Mouse (Mus musculus): ENCODE data around the gene Tecpr2.

Gene Tecpr2

DNA sequence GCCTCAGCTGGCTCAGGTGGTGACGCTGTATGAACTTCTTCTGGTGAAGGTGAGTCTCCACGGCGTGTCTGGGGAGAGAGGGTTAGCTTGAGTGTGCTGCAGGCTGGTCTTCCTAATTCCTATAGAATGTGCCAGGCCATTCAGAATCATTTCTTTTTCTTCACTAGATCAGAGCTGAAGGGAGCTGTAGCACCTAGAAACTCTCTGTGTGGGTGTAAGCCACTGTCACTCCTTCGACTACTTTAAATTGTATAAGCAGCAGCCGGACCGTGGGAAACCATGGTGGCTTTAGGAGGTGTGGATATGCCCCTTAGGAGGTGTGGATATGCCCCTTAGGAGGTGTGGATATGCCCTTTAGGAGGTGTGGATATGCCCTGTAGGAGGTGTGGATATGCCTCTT is 25.1 kb upstream of the Tecpr2 start:
- peak; percentile 54 for ATAC-seq (ENCODE audit: low TSS enrichment)

DNA sequence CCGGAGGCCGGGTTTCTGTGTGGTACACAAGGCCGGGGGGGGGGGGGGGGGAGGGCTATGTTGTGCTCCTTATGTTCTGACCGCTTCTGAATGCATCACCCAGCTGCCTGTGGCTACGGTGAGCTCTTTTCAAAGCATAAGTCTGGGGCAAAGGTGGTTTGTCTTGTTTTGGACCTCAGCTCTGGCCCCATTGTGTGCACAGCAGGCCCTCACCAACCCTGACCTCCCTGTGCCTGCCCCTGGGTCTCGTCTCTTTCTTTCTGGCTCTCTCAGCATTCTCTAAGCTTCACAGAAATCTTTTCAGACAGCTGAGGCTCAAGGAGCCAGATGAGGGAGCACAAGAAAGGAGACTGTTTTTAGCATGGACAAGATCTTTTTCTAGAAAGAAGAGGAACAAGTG is 23.5 kb upstream of the Tecpr2 start:
- peak; percentile 14; the same call in 1 of the 2 replicates for ATAC-seq (ENCODE audit: low TSS enrichment)

DNA sequence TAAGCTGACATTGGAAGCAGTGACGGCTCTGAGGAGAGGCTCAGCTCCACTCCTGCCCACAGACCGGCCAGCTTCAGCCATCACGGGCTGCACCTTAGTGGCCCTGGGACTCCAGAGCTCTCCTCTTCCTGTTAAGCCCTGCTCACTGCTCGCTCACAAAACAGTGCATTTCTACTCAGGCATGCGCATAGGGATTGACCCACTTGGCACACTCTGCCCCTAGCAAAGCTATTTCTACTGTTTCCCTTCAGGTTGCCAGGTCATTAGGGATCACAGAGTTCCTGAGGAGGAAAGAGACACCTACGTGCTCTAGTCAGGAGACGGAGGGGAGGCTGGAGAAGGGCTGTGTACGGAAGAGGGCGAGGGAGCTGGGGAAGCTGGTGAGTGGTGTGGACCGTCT is 23.1 kb upstream of the Tecpr2 start:
- ATAC-seq (ENCODE audit: low TSS enrichment) = peak; percentile 51

DNA sequence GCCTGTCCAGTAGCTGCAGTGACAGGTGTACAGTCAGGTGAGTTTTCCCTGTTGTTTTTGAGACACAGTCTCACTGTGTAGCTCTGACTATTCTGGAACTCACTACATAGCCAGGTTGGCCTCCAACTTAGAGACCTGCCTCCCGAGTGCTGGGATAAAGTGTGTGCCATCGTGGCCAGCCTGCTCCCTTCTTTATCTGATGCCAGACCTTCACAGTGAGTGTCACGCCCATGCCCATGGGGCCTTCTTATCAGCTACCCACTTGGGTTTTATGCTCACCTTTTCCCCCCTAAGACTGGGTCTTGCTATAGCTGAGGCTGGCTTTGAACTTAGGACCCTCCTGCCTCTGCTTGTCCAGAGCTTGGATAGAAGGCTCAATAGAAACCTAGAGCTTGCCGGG is 19.0 kb upstream of the Tecpr2 start:
- ATAC-seq (ENCODE audit: low TSS enrichment) = no peak

GRCm38 (mm10) chr12:110871247-110871646 is 17.8 kb upstream of the Tecpr2 start:
- ATAC-seq (ENCODE audit: low TSS enrichment) = no peak

DNA sequence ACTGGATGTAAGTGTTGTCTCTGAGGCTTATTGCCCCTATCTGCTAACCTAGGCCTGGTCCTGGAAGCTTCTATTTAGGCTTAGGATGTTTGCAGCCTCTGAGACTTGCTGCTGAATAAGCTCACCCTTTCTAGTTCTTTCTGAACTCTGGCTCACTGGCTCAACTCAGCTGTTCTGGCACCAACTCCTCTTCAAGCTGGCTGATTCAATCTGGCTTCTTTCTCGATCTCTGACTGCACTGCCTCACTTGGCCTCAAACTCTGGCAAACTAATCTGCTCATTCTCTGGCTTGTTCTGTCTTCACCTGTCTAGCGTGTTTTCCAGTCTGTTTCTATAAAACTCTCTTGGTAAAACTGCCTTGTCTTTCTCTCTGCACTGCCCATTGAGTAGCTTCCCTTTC is 13.7 kb upstream of the Tecpr2 start:
- no peak for ATAC-seq (ENCODE audit: low TSS enrichment)

GRCm38 (mm10) chr12:110882291-110882690 is 6.8 kb upstream of the Tecpr2 start:
- ATAC-seq (ENCODE audit: low TSS enrichment) = peak; percentile 53; the same call in 1 of the 2 replicates

DNA sequence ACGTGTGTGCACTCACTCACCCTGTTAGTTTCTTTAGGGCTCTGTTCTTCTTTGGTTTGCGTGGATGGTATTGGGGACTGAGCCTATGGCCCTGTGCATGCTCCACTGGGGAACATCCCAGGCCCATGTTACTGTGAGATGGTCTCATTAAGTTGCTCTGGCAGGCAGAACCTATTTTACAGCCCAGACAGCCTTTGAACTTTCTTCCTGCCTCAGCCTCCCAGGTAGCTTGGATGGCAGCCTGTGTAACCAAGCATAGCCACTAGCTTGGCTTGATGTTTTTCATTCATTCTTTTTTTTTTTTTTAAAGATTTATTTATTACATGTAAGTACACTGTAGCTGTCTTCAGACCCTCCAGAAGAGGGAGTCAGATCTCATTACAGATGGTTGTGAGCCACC is 3.8 kb upstream of the Tecpr2 start:
- ATAC-seq (ENCODE audit: low TSS enrichment) = no peak

GRCm38 (mm10) chr12:110888106-110888505 is 958 bp upstream of the Tecpr2 start:
- no peak for ATAC-seq (ENCODE audit: low TSS enrichment)

DNA sequence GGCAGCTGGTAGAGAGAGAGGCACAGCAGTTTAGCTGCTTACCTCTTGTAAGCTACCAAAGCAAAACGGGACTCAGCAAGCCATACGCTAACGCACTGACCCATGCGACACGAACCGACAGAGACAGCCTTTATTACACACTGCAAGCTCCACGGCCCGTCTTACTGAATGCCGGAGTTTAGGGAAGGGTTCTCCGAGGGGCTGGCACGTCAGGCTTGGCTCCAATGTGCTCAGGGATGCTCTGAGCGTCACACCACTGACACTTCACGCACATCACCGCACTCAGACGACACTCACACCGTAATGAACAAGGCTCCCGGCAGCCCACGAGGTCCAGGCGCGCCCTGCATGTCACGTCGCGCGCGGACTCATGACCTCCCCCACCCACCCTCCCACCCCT is 458 bp upstream of the Tecpr2 start:
- ATAC-seq (ENCODE audit: low TSS enrichment) = peak; percentile 36

DNA sequence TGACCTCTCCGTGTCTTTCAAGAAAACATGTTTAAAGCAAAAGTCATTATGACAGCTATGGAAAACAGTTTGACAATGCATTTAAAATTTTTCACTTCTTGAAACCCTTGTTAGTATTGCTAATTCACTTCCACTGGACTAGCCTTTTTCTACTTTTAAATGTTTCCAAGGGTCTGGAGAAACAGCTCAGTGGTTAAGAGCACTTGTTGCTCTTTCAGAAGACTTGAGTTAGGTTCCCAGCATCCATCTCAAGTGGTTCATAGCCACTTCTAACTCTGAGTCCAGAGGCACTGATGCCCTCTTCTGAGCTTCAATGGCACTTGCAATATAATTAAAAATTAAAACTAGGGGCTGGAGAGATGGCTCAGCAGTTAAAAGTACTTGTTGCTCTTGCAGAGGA is 2.8 kb downstream of the Tecpr2 start:
- no peak for ATAC-seq (ENCODE audit: low TSS enrichment)

GRCm38 (mm10) chr12:110902106-110902505 is 13.0 kb downstream of the Tecpr2 start:
- 0 out of 2 replicates have a peak, but pooled peaks have one; percentile 16 for ATAC-seq (ENCODE audit: low TSS enrichment)

DNA sequence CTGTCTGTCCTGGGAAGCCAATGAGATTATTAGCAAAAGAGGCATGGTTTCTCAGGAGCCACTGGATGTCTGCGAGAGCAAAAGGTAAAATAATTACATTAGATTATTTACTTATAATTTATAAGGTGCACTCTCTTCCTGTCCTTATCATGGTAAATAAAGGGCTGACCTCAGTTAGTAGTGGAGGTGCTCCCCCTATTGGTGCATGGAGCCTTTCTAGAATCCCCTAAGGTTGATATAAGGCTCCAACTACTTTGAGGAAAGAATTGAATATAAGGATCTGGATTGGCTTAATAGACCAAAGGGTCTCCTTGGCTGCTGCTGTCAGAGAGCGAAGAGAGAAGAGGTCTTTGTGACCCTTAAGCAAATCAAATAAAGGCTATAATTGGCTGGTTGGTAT is 14.5 kb downstream of the Tecpr2 start:
- no peak for ATAC-seq (ENCODE audit: low TSS enrichment)

- no peak; the same call in 1 of the 2 replicates for ATAC-seq (ENCODE audit: low TSS enrichment)
Observed at GRCm38 (mm10) chr12:110907845-110908244, 18.8 kb downstream of the Tecpr2 start.

DNA sequence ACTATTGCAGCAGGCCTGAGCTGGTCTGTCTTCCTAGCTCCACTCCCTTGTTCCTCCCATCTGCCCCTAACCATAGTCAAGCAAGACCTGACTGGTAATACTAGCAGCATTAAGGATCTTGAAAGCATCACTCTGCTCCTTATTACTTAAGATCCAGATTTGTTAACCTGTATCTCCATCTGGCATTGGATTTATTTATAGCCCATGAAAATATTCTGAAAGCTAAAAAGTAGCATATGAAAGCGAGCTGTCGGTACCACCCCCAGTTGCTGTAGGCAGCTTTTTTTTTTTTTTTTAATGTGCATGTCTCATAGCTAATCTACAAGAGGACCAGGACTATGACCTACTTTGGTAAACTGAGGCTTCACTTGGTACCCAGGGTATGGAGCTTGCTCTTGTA is 20.9 kb downstream of the Tecpr2 start:
- peak; percentile 82 for ATAC-seq (ENCODE audit: low TSS enrichment)

DNA sequence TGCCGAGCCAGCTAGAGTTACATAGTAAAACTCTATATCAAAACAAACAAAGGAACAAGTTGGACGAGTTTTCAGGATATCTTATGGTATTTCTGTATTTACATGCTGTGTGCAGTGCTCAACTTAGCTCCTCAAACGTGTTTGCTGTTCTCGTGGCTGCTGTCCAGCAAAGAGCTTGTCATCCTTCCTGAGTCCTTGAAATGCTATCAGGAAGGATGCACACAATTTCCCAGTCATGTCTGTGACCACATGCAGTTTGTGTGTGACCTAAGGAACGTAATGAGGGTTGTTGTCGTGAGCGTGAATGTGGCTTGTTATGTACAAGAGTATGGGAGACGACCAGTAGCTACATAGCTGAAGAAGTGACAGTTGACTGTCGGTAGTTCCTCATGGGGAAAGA is 26.7 kb downstream of the Tecpr2 start:
- peak; percentile 47; the same call in 1 of the 2 replicates for ATAC-seq (ENCODE audit: low TSS enrichment)

DNA sequence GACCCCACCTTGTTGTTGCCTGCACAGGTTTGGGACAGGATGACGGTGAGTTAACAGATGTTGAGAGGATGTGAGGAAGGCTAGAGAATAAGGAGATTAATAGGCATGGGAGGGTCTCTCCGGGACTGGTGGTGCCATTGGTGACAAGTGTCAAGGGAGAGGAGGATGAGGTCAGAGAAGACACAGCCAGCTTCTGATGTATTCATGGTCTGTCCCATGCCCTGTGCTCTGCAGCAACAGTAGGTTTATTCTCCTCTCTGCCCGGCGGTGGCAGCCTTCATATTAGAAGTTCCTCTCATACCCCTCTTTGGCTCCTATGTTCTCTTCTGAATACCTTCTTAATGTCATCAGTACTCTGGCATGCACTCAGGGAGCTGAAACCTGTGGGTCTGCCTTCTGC is 31.2 kb downstream of the Tecpr2 start:
- no peak for ATAC-seq (ENCODE audit: low TSS enrichment)

- no peak for ATAC-seq (ENCODE audit: low TSS enrichment)
Observed at GRCm38 (mm10) chr12:110921572-110921971, 32.5 kb downstream of the Tecpr2 start.

- ATAC-seq (ENCODE audit: low TSS enrichment) = peak; percentile 79
Observed at GRCm38 (mm10) chr12:110932820-110933219, 43.8 kb downstream of the Tecpr2 start.

DNA sequence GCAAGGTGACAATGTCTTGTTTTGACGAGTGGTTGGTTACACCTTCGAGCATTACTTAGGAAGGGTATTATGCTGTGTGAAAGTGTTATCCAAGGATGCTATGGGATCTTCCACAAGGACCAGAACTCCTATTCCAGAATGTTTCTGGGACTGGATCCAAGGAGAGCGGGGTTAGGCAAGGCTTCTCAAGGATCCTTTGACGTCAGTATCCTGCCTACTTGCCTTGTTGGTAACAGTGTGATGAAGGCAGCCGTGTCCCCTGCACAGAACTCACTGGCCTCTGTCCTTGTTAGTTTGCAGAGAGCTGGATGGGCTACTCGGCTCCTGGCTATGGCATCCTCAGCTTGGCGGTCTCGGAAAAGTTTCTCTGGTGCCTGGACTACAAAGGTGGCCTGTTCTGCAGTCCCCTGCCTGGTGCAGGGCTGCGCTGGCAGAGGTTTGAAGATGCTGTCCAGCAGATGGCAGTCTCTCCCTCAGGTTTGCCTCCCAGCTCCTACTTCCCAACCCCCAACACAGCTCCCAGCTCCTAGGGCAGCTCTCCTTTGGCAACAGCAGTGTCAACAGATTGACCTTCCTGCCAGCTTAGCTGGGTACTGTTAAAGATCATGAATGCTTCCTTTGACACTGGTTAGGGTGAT is 47.0 kb downstream of the Tecpr2 start:
- ATAC-seq (ENCODE audit: low TSS enrichment) = peak; percentile 69

- ATAC-seq (ENCODE audit: low TSS enrichment) = no peak
Observed at GRCm38 (mm10) chr12:110937496-110937895, 48.4 kb downstream of the Tecpr2 start.

DNA sequence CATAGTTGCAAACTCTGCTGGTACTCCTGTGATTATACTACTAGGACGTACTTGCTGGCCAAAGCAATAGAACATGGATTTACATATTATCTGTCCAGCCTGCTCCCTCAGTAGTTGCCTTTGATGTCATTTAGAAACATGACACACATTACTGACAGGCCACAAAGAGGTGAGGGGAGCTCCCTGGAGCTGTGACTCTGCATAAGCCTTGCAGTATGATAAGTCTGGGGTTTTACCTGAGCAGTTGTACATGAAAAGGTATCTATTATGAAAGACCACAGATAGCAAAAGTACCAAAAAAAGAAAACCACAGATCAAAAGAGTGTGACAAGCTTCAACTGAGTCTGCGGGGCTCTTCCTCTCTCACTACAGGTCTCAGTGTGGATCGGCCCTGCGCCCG is 50.3 kb downstream of the Tecpr2 start:
- ATAC-seq (ENCODE audit: low TSS enrichment) = no peak

DNA sequence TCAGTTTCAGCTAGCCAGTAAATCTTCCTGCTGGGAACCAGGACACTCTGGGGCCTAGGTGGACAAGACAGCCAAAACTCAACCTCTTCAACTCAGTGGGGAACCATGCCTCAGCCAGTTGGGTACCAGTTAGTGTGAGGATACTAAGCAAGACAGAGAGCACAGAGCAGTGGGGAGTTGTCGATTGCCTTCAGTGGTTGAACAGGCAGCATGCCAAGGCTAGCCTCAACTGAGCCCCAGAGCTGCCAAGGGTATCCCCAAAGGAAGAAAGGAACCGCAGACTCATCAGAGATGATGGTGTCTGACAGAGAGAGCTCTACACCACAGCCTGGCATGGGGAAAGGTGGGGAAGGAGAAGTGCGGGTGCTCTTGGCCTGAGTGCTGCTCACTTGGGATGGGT is 51.8 kb downstream of the Tecpr2 start:
- no peak for ATAC-seq (ENCODE audit: low TSS enrichment)

GRCm38 (mm10) chr12:110946216-110946615 is 57.2 kb downstream of the Tecpr2 start:
- peak; percentile 55; the same call in 1 of the 2 replicates for ATAC-seq (ENCODE audit: low TSS enrichment)
